Mouse (Mus musculus): ENCODE data around the gene Hcrtr2.

DNA sequence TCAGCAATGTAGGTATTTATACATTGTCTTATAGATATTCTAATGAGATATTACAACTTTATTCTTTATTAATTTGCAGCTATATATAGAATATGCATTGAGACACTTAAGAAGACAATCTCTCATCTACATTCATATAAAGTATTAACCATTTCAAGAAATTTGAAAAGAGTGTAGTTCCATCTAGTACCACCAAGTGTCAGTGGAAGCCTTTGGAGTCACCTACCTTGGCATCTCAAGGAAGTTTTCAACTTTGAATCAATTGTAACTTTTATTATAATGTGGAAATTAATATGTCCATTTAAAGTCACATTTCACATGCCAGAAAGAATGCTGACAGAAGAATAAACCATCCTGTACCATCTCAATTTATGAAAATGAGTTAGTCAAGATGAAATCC is 52.8 kb downstream of the Hcrtr2 start:
- TF ChIP-seq CTCF (IDR thresholded peaks at IDR 0.05) (peak; percentile 57), EP300 (IDR thresholded peaks at IDR 0.05) (no peak)

Data from lung, postnatal 0 days (tissue).